Mouse (Mus musculus) myocyte (in vitro differentiated cells): ENCODE results near the gene Il7r. TPM values are rescaled to one million over a fixed set of nuclear protein-coding genes. Genes with fewer than 3 reads are reported as not detected.

Source experiments
- H3K27me3 ChIP-seq: one replicate; pipeline ENCODE4 v1.6.1; 2011; ENCODE audit not compliant: control insufficient read depth, insufficient read depth, insufficient read length
- H3K36me3 ChIP-seq: one replicate; pipeline ENCODE4 v1.6.1; 2011; ENCODE audit not compliant: control insufficient read depth, insufficient read depth
- H3K4me2 ChIP-seq: one replicate; pipeline ENCODE4 v1.6.1; 2011; ENCODE audit warnings: low read depth, control low read depth
- H3K4me3 ChIP-seq: one replicate; pipeline ENCODE4 v1.5.1; 2011; ENCODE audit warnings: mild to moderate bottlenecking, control low read depth, moderate library complexity
- H3K79me2 ChIP-seq: one replicate; pipeline ENCODE4 v1.6.1; 2011; ENCODE audit not compliant: control insufficient read depth, insufficient read depth
- H3ac ChIP-seq: one replicate; pipeline ENCODE4 v1.6.1; 2011; ENCODE audit not compliant: control insufficient read depth, insufficient read length
- E2F4 ChIP-seq: IDR thresholded peaks from one replicate; pipeline ENCODE4 v1.6.1; 2011; ENCODE audit warnings: mild to moderate bottlenecking, control low read depth, moderate library complexity; ENCODE audit not compliant: insufficient read depth
- MAX ChIP-seq: IDR thresholded peaks from one replicate; pipeline ENCODE4 v1.6.1; 2011; ENCODE audit warnings: low read depth, mild to moderate bottlenecking, control low read depth
- MYOG ChIP-seq, 3 experiments: IDR thresholded peaks; one replicate each; pipeline ENCODE4 v1.6.1; 2011; ENCODE audit warnings: control low read depth in 2 of 3, low read depth in 2 of 3, mild to moderate bottlenecking in 2 of 3; ENCODE audit not compliant: insufficient read length in 2 of 3, control insufficient read depth in 1 of 3, insufficient read depth in 1 of 3
- POLR2A ChIP-seq: IDR thresholded peaks from one replicate; pipeline ENCODE4 v1.6.1; 2011; ENCODE audit warnings: low read depth, mild to moderate bottlenecking, control low read depth, moderate library complexity; ENCODE audit not compliant: insufficient read length
- POLR2AphosphoS2 ChIP-seq: IDR thresholded peaks from one replicate; pipeline ENCODE4 v1.6.1; 2011; ENCODE audit warnings: low read depth, control low read depth; ENCODE audit not compliant: insufficient read length
- REST ChIP-seq: IDR thresholded peaks from one replicate; pipeline ENCODE4 v1.6.1; 2011; ENCODE audit warnings: mild to moderate bottlenecking, control low read depth, moderate library complexity; ENCODE audit not compliant: insufficient read depth, insufficient read length
- TCF12 ChIP-seq: IDR thresholded peaks from one replicate; pipeline ENCODE4 v1.6.1; 2011; ENCODE audit warnings: mild to moderate bottlenecking, control low read depth; ENCODE audit not compliant: poor library complexity, insufficient read depth, severe bottlenecking
- USF1 ChIP-seq: IDR thresholded peaks from one replicate; pipeline ENCODE4 v1.6.1; 2011; ENCODE audit warnings: low read depth, mild to moderate bottlenecking, control low read depth, moderate library complexity
- polyA plus RNA-seq: library from polyadenylated mRNA; unstranded; fragments of >200 nt; fragmentation: generic; extraction: Trizol; gene quantifications from one replicate; pipeline ENCODE4 v1.2.1, GENCODE M21; 2012; ENCODE audit warnings: missing spikeins

The Il7r gene
- polyA plus RNA-seq, 1 experiment, result not detected

- H3K36me3 ChIP-seq, result no peaks in the 10 kb centered on the region
- H3ac ChIP-seq, result no peak overlapping the region
- no peak overlapping the region for H3K4me2 ChIP-seq
- TF ChIP-seq MAX (no peak), POLR2A (no peak), USF1 (no peak), E2F4 (no peak), POLR2AphosphoS2 (no peak), MYOG (IDR thresholded peaks at IDR 0.05; ENCODE audit: control insufficient read depth in 1 of 3, insufficient read depth in 1 of 3, insufficient read length in 2 of 3, low read depth in 2 of 3) (no peak), TCF12 (no peak), REST (no peak)
- no peaks in the 10 kb centered on the region for H3K79me2 ChIP-seq
- H3K4me3 ChIP-seq, result no peak overlapping the region
- H3K27me3 ChIP-seq, result no peaks in the 10 kb centered on the region
Measured at GRCm38 (mm10) chr15:9463521-9464027, 66.4 kb downstream of the Il7r start.

Other genes starting within 250 kb of the Il7r start
- not detected for gene Ugt3a2, start 194.6 kb downstream of the Il7r start, polyA plus RNA-seq
- gene Capsl, start 94.1 kb downstream of the Il7r start, polyA plus RNA-seq, result not detected
- gene Spef2, start 218.7 kb upstream of the Il7r start, polyA plus RNA-seq, result not detected